Mouse (Mus musculus) left cerebral cortex, postnatal 4 days (tissue): Measurements from ENCODE around the gene Zfp541. TPM values are rescaled to one million over a fixed set of nuclear protein-coding genes. Genes with fewer than 3 reads are reported as not detected.

Source experiments
- DNase-seq: peaks from one replicate; pipeline ENCODE4 v3.0.0-alpha.2; 2022
- intact Hi-C: fragments of 180-260 bp; cut with DNase I; formaldehyde crosslinking; loops from one replicate; pipeline ENCODE4 v1.15.1; 2025
- total RNA-seq, 2 experiments: library from RNA; stranded (reverse); gene quantifications; 2 replicates each; pipeline ENCODE4 v1.2.3; 2021

Gene Zfp541
- under 1 TPM; 0.38 to 0.58 TPM for total RNA-seq

DNA sequence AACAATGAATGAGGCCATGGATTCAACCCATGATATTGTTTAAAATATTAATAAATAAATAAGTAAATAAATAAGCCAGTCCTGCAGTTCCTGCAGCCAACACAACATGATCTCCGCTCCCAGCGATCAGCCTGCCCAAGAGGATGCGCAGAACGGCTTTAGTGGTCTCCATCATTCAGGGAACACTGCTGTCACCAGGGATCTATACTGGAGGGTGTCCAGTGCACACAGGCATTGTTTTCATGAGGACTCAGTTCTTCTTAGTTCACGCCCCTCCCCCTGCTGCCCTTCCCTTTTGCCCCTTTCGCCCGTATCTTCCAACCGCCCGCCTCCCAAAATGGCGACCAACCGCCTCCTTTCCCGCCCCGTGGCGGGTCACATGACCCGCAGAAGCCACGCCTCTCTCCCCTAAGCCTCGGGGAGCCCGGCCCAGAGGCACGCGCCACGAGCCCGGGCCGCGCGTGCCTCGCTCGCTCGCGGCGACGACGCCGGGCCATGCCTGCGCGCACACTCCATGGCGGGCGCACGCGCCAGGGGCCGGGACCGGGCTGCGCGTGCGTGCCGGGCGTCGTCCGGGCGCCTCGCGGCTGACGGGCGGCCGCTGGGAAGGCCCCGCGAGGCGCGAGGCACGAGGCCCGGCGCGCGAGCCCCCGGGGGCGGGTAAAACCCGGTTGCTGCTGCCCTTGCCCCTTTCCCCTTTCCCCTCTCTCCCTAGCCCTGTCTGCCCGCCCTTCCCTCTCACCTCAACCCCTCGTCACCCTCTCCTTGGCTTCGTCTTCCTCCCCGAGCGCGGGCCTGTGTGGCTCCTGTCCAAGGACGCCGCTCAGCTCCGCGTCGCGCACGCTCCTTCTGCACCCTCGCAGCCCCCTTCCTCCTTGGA, at the start of gene Zfp541:
TSS of gene Zfp541 (plus strand) at position 596 of the 880 bp plus-strand sequence.
- peak; percentile 17 for DNase-seq
- intact Hi-C loops: no loop called here

DNA sequence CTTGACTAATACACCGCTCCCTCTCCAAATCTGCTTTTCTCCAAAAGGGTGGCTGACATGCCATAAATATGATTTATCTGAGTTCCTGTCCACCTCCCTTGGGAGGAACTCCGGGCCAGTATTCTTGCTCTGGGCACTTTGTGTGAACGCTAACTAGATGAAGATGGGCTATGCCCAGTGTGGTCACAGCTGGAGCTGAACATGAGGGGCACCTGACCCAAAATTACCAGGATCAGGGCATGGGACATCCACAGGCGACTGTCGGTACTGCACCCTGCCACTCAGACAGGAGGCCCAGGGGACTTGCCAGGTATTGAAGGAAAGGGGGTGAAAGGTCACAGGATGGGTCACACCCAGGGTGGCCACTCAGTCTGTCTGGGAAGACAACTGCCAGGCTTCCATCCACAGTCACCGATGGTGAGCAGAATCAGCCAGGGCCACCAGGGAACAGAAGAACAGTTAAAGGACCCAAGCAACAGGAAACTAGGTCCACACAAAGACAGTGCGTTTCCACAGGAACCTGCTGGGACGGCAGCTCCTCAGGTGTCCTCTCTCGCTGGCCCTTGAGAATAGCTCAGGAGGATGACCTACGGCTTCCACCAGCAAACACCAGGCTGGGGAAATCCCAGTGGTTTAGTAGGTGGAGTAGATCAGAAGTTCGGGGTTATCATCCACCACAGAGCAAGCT, 48.9 kb upstream of the Zfp541 start:
- DNase-seq: peak; percentile 16
- intact Hi-C loops: no loop called here

GRCm38 (mm10) chr7:16013722-16014275, 47.8 kb upstream of the Zfp541 start:
- intact Hi-C loops: no loop called here
- DNase-seq: no peak

DNA sequence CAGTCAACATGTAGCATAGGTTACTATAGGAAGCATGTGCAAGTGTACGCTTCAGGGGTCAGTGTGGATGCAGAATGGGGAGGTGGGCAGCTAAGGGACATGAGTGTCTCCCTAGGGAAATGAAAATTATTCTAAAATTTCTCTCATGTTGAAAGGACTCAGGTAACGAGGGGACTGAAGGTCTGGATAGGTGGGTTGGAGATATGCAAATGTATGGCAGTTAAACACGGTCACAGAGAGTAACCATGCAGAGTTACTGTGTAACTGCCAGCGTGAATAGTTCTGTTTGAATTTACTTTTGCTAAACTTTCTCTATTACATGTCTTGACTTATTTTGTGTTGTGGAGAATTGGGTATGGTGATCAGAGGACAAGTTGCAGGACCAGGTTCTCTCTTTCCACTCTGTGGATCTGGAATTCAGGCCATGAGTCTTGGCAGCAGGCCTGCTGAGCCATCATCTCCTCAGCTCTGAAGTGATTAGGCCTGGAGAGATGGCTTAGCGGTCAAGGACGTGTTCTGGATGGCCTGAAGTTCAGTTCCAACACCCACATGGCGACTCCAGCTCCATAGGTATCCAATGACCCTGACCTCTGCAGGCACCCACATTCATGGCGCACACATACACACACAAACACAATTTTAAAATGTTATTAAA, 47.0 kb upstream of the Zfp541 start:
- intact Hi-C loops: no loop called here

GRCm38 (mm10) chr7:16015384-16015783, 46.2 kb upstream of the Zfp541 start:
- intact Hi-C loops: no loop called here
- DNase-seq: no peak

More for the DNA sequence above, 47.0 kb upstream of the Zfp541 start:
- no peak for DNase-seq

- intact Hi-C loops: no loop called here
- no peak for DNase-seq
Measured at GRCm38 (mm10) chr7:16018016-16018810, 43.4 kb upstream of the Zfp541 start.

DNA sequence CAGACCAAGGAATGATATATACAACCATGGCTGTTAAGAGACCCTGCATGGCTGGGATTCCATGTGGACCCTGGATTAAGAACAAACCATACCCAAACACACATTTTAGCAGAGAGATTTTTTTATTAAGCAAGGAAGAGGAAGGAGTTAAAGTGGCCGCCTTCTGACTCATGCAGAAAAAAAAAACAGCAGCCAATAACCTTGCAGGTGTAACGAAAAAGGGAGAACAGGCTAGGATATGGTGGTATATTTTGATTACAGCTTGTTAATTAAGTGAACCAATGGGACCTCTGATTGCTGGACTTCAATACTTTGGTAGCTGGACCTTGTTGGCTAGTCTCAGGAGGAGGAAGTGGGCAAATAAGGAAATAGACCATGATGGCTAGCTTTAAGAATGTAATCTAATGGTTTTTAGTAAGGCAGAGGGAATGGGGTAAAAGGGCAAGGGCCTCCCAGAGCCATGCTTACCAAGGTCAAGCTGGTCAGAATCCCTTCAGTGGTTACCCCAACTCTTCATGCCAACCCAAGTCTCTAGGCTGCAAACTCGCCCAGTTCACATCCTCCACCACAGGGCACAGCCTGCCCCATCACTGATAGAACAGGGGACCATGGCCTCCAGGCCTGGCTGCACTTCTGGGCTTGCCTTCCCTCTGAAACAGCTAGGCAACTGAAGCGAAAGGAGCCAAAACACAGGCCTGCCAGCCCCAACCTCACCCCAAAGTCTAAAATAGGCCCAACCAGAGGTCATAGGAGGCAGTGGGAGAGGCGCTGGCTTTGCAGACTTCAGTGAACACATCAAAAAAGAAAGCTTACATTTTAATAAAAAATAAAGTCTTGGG, 42.1 kb upstream of the Zfp541 start:
- intact Hi-C loops: no loop called here
- no peak for DNase-seq

DNA sequence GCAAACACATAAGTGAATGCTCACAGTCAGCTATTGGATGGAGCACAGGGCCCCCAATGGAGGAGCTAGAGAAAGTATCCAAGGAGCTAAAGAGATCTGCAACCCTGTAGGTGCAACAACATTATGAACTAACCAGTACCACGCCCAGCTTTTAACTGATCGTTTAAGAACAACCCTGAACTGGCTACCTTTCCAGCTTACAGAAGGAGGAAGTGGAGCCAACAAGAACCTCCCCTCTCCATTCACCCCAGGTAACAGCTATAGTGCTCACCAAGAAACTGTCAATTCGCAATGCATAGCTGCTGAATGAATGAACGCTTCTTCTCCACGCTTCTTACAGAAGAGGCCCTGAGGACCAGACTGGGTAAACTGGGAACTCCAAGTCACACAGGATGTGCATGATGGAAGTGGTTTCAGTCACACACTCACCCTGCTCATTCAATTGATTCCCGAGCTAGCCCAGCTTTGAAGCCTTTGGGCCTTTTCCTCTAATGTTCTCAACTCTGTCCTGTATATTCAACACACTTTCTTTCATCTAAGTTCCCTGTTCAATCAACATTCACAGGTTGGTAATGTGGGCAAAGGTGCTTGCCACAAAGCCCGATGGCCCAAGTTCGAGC, 36.9 kb upstream of the Zfp541 start:
- DNase-seq: no peak
- intact Hi-C loops: no loop called here

DNA sequence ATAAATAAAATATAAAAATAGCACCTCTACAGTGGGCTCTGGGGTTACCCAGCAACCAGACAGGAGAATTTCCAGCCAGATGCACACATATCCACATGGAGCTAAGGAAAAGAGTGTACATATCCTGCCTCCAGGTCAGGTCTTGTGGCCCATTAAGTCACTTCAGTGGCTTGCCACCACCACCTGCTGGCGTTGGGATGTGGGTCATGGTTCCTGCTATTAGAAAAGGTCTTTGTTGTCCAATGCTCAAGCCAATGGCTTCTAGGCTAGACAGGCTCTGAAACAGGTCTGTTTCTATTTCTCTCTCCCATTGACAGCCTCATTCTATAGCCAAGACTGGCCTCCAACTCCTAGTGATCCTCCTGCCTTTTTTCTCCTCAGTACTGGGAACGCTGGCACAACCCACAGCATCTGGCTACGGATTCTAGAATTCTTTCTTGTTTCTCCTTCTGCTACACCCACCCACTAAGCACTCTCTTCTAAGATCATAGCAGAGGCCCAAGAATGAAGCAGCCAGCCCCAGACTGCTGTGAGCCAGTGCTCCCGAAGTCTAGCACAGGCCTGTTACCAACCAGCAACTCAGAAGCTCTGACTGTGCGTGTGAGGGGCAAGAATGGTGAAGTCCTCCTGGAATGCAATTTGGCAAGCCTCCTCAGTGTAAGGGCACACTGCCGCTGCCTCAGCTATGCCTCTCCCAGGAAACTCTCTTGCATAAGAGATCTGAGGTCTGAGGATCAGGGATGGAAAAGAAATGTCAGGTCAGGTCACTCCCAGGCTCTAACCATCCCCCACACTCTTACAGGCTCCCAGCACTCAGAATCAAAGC, 33.3 kb upstream of the Zfp541 start:
- DNase-seq: no peak
- intact Hi-C loops: no loop called here

GRCm38 (mm10) chr7:16031072-16031471, 30.5 kb upstream of the Zfp541 start:
- DNase-seq: no peak
- intact Hi-C loops: no loop called here

- intact Hi-C loops: no loop called here
- no peak for DNase-seq
Measured at GRCm38 (mm10) chr7:16033059-16033458, 28.6 kb upstream of the Zfp541 start.

GRCm38 (mm10) chr7:16033580-16034461, 27.8 kb upstream of the Zfp541 start:
- DNase-seq: no peak
- intact Hi-C loops: no loop called here

GRCm38 (mm10) chr7:16036972-16037371, 24.6 kb upstream of the Zfp541 start:
- no peak for DNase-seq
- intact Hi-C loops: no loop called here

GRCm38 (mm10) chr7:16039363-16039762, 22.3 kb upstream of the Zfp541 start:
- intact Hi-C loops: no loop called here
- no peak for DNase-seq

DNA sequence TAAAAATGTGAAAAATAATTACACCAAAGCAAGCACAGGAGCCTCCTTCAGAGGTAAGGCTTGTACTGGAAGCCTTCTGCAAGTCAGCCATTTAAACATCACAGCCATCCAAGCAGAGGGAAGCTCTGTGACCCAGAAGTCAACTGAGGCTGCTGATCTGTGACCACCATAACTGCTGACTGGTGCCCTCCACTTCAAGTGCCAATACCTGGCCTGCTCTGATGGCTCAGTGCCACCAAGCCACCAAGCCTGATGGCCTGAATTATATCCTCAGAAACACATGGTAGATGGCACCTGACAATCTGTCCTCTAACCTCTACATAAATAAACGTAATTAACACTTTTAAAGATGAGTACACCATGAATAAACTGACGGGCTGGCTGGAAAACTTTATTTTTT, 20.4 kb upstream of the Zfp541 start:
- intact Hi-C loops: no loop called here
- DNase-seq: peak; percentile 24

DNA sequence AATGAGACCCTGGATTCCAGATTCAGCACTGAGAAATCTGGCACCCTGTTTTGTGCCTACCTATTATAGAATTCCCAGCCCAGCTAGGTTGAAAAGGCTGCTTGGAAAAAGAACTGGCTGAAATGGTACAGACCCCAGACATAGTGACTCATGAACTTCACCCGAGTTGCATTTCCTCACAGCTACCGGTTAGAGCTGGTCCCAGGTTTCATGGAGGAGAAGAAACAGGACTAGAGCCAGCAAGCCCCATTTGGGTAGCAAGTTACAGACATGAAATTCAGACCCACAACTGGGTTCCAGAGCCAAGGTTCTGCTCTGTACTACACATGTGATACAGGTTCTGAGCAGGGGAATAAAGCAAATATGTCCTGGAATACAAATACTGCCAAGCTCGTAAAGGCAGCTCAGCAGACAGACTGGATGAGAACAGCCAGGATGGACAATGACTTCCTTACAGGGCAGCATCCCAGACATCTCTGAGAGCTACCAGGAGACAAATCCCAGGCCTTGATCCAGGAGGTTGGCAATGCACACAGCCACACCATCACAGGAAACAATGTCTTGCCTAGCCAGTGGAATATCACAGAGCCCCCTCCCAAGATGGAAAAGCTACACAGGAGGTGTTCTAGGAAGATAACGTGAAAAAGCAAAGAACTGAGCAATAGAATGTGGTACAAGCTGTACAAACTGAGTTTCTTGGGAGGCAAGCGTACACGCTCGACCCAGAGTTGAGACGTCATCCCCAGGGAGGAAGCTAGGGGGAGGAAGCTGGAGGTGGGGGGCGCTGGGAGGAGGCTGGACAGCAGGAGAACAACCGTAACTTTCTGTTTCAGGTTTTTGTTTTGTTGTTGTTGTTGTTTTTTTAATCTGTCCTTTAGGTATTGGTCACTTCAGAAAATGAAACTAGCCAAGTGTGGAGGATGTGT, 18.5 kb upstream of the Zfp541 start:
- DNase-seq: no peak
- intact Hi-C loops: no loop called here
